Mouse (Mus musculus) liver, postnatal 0 days (tissue): ENCODE data around the gene Naa40. TPM values are rescaled to one million over a fixed set of nuclear protein-coding genes. Genes with fewer than 3 reads are reported as not detected.
A peak's percentile ranks its signal among the peaks of the same experiment; 100 is the strongest.

Experiments used
- ATAC-seq: fragments of 200-750 bp; cut with Nextera tagmentation; 2 replicates; pipeline ENCODE4 v1.8.0; 2017; ENCODE audit warnings: mild to moderate bottlenecking, moderate library complexity
- DNase-seq: peaks from one replicate; pipeline ENCODE4 v3.0.0-alpha.2; 2016
- H3K27ac ChIP-seq: fragments of 300-500 bp; sonication (generic); 2 replicates; pipeline ENCODE4 v1.5.1; 2014; ENCODE audit warnings: antibody characterized with exemption, moderate library complexity, mild to moderate bottlenecking, low read depth
- H3K27me3 ChIP-seq: fragments of 300-500 bp; sonication (generic); 2 replicates; pipeline ENCODE4 v1.6.1; 2014; ENCODE audit warnings: low read length, control low read depth, mixed read lengths; ENCODE audit not compliant: insufficient read depth
- H3K36me3 ChIP-seq: fragments of 300-500 bp; sonication (generic); replicated peaks from 2 replicates; pipeline ENCODE4 v1.6.1; 2014; ENCODE audit warnings: mild to moderate bottlenecking, control low read depth, low read length, moderate library complexity, mixed read lengths; ENCODE audit not compliant: insufficient read depth
- H3K4me1 ChIP-seq: fragments of 300-500 bp; sonication (generic); 2 replicates; pipeline ENCODE4 v1.6.1; 2014; ENCODE audit warnings: antibody characterized with exemption, mild to moderate bottlenecking, control low read depth; ENCODE audit not compliant: insufficient read depth
- H3K4me2 ChIP-seq: fragments of 300-500 bp; sonication (generic); 2 replicates; pipeline ENCODE4 v1.6.1; 2014; ENCODE audit warnings: low read depth, mild to moderate bottlenecking, low read length, moderate library complexity, mixed read lengths
- H3K4me3 ChIP-seq: fragments of 300-500 bp; sonication (generic); 2 replicates; pipeline ENCODE4 v1.5.1; 2014; ENCODE audit warnings: low read depth, low read length
- H3K9ac ChIP-seq: fragments of 300-500 bp; sonication (generic); replicated peaks from 2 replicates; pipeline ENCODE4 v1.6.1; 2014; ENCODE audit warnings: mild to moderate bottlenecking, moderate library complexity
- H3K9me3 ChIP-seq: fragments of 300-500 bp; sonication (generic); 2 replicates; pipeline ENCODE4 v1.6.1; 2016; ENCODE audit warnings: mild to moderate bottlenecking, control low read depth, low read length, mixed read lengths
- CTCF ChIP-seq: sonication (generic); IDR thresholded peaks from 2 replicates; pipeline ENCODE4 v1.5.1; 2016; ENCODE audit warnings: antibody characterized with exemption, low read depth
- EP300 ChIP-seq: IDR thresholded peaks from 2 replicates; pipeline ENCODE4 v1.6.1; 2016; ENCODE audit warnings: antibody characterized with exemption, low read depth, mild to moderate bottlenecking
- WGBS: fragments of 180-500 bp; shearing (Covaris S2); extraction: QIAGEN DNeasy Blood & Tissue Kit; methylation state at CpG from one replicate; pipeline ENCODE4 v1.1.7; 2014; ENCODE audit not compliant: insufficient replicate concordance; 5-methylcytosine and 5-hydroxymethylcytosine counted together
- polyA plus RNA-seq: library from polyadenylated mRNA; unstranded; fragments of >200 nt; fragmentation: Nextera tagmentation; extraction: Ambion mirVana; gene quantifications from 2 replicates; pipeline ENCODE4 v1.2.1, GENCODE M21; 2015

Naa40 gene
- polyA plus RNA-seq, 1 experiment from 2014 or later = 16.5 TPM

- H3K4me3 ChIP-seq = no peak overlapping the region
- H3K4me2 ChIP-seq = no peak overlapping the region
- H3K9me3 ChIP-seq = no peaks in the 10 kb centered on the region
- TF ChIP-seq CTCF (no peak), EP300 (no peak)
- H3K4me1 ChIP-seq = peaks cover 26% of the 10 kb centered on the region
- H3K27me3 ChIP-seq = no peaks in the 10 kb centered on the region
- H3K36me3 ChIP-seq = peaks cover 36% of the 10 kb centered on the region
- ATAC-seq (no peak), DNase-seq (no peak)
- no peak overlapping the region for H3K27ac ChIP-seq
- no peak overlapping the region for H3K9ac ChIP-seq
- 79% methylated on average over 1 of the region's 1 CpGs for WGBS
Measured at GRCm38 (mm10) chr19:7212216-7212615, 28.8 kb downstream of the Naa40 start.

GRCm38 (mm10) chr19:7209907-7210646 is 30.9 kb downstream of the Naa40 start:
- TF ChIP-seq EP300 = no peak
- no peak for TF ChIP-seq CTCF
- Histone ChIP-seq H3K27me3 (no peaks in the 10 kb centered on the region), H3K9ac (no peak overlapping the region), H3K27ac (no peak overlapping the region), H3K4me1 (peaks cover 19% of the 10 kb centered on the region), H3K36me3 (peaks cover 22% of the 10 kb centered on the region), H3K4me3 (no peak overlapping the region), H3K9me3 (no peaks in the 10 kb centered on the region), H3K4me2 (no peak overlapping the region)
- ATAC-seq (no peak), DNase-seq (no peak)
- WGBS = 82% methylated on average over 7 of the region's 7 CpGs

GRCm38 (mm10) chr19:7205753-7206736 is 34.9 kb downstream of the Naa40 start, which contains the start of gene Otub1:
Gene Otub1 (minus strand): TSS chr19:7206316.
- H3K9me3 ChIP-seq = no peaks in the 10 kb centered on the region
- H3K4me1 ChIP-seq = peaks cover 18% of the 10 kb centered on the region
- peak within 1 kb of the TSS; percentile 80 for H3K9ac ChIP-seq
- peak within 1 kb of the TSS; percentile 99 for H3K27ac ChIP-seq
- TF ChIP-seq EP300 (peak; percentile 37; the same call in 1 of the 2 replicates), CTCF (no peak; the same call in 1 of the 2 replicates)
- H3K4me3 ChIP-seq = peak within 1 kb of the TSS; percentile 86
- peak within 1 kb of the TSS; percentile 80 for H3K4me2 ChIP-seq
- ATAC-seq (peak; percentile 98), DNase-seq (peak; percentile 96)
- peaks cover 27% of the 10 kb centered on the region for H3K36me3 ChIP-seq
- H3K27me3 ChIP-seq = no peaks in the 10 kb centered on the region
- under 1% methylated on average over 65 of the region's 79 CpGs for WGBS

GRCm38 (mm10) chr19:7205326-7205725 is 35.7 kb downstream of the Naa40 start:
- H3K4me2 ChIP-seq = peak overlapping the region; percentile 80
- ATAC-seq (no peak), DNase-seq (no peak)
- H3K9me3 ChIP-seq = no peaks in the 10 kb centered on the region
- peak overlapping the region; percentile 80 for H3K9ac ChIP-seq
- H3K27ac ChIP-seq = peak overlapping the region; percentile 99
- H3K4me1 ChIP-seq = peaks cover 18% of the 10 kb centered on the region
- WGBS = 25% methylated on average over 7 of the region's 7 CpGs
- no peak for TF ChIP-seq EP300
- TF ChIP-seq CTCF = no peak
- H3K36me3 ChIP-seq = peaks cover 33% of the 10 kb centered on the region
- peak overlapping the region; percentile 86 for H3K4me3 ChIP-seq
- no peaks in the 10 kb centered on the region for H3K27me3 ChIP-seq

GRCm38 (mm10) chr19:7204898-7205297 is 36.1 kb downstream of the Naa40 start:
- WGBS = 67% methylated on average over 2 of the region's 2 CpGs
- no peak for DNase-seq
- TF ChIP-seq CTCF (no peak), EP300 (no peak)
- Histone ChIP-seq H3K9ac (peak overlapping the region; percentile 80), H3K4me2 (peak overlapping the region; percentile 80), H3K4me3 (peak overlapping the region; percentile 86), H3K27me3 (no peaks in the 10 kb centered on the region), H3K4me1 (peaks cover 18% of the 10 kb centered on the region), H3K36me3 (peaks cover 37% of the 10 kb centered on the region), H3K27ac (0 out of 2 replicates have a peak overlapping the region, but pooled peaks have one; percentile 99), H3K9me3 (no peaks in the 10 kb centered on the region)
- no peak for ATAC-seq

- no peak for DNase-seq
- H3K4me1 ChIP-seq = peaks cover 12% of the 10 kb centered on the region
- WGBS = 67% methylated on average over 1 of the region's 1 CpGs
- H3K36me3 ChIP-seq = peaks cover 60% of the 10 kb centered on the region
- H3K9ac ChIP-seq = no peak overlapping the region
- H3K4me3 ChIP-seq = no peak overlapping the region
- ATAC-seq = no peak
- H3K27me3 ChIP-seq = no peaks in the 10 kb centered on the region
- no peak overlapping the region for H3K27ac ChIP-seq
- no peaks in the 10 kb centered on the region for H3K9me3 ChIP-seq
- no peak overlapping the region for H3K4me2 ChIP-seq
- TF ChIP-seq EP300 (no peak), CTCF (no peak)
Measured at GRCm38 (mm10) chr19:7200427-7200826, 40.6 kb downstream of the Naa40 start.
